Mouse (Mus musculus): ENCODE data around the gene Ltbp2. TPM values are rescaled to one million over a fixed set of nuclear protein-coding genes. Genes with fewer than 3 reads are reported as not detected.

The Ltbp2 gene
- total RNA-seq, 2 experiments from 2014 or later: 0.78 to 1.6 TPM

- H3K4me3 ChIP-seq: no peak overlapping the region
- intact Hi-C loops (cut with DNase I): no loop called here
- TF ChIP-seq CTCF (IDR thresholded peaks at IDR 0.05): no peak
- DNase-seq: no peak
- no peak overlapping the region for H3K27ac ChIP-seq
Observed at GRCm38 (mm10) chr12:84865431-84865830, 10.9 kb downstream of the Ltbp2 start.

GRCm38 (mm10) chr12:84864801-84865200 lies 11.5 kb downstream of the Ltbp2 start:
- intact Hi-C loops (cut with DNase I): no loop called here
- no peak for DNase-seq
- TF ChIP-seq CTCF (IDR thresholded peaks at IDR 0.05): no peak
- Histone ChIP-seq H3K4me3 (no peak overlapping the region), H3K27ac (no peak overlapping the region)

- no peak for TF ChIP-seq CTCF (IDR thresholded peaks at IDR 0.05)
- no peak overlapping the region for H3K27ac ChIP-seq
- intact Hi-C loops (cut with DNase I): no loop called here
- no peak overlapping the region for H3K4me3 ChIP-seq
- no peak for DNase-seq
Observed at GRCm38 (mm10) chr12:84863196-84863595, 13.1 kb downstream of the Ltbp2 start.

GRCm38 (mm10) chr12:84862136-84862910 lies 14.0 kb downstream of the Ltbp2 start:
- no peak for TF ChIP-seq CTCF (IDR thresholded peaks at IDR 0.05)
- peak; percentile 82 for DNase-seq
- Histone ChIP-seq H3K27ac (no peak overlapping the region), H3K4me3 (no peak overlapping the region)
- intact Hi-C loops (cut with DNase I): no loop called here

- DNase-seq: no peak
- H3K27ac ChIP-seq: no peak overlapping the region
- intact Hi-C loops (cut with DNase I): no loop called here
- no peak overlapping the region for H3K4me3 ChIP-seq
- TF ChIP-seq CTCF (IDR thresholded peaks at IDR 0.05): no peak
Observed at GRCm38 (mm10) chr12:84858149-84859113, 17.9 kb downstream of the Ltbp2 start.

- TF ChIP-seq CTCF (IDR thresholded peaks at IDR 0.05): no peak
- no peak overlapping the region for H3K27ac ChIP-seq
- intact Hi-C loops (cut with DNase I): no loop called here
- H3K4me3 ChIP-seq: no peak overlapping the region
- DNase-seq: no peak
Observed at GRCm38 (mm10) chr12:84857706-84858105, 18.6 kb downstream of the Ltbp2 start.

GRCm38 (mm10) chr12:84856532-84856931 lies 19.8 kb downstream of the Ltbp2 start:
- intact Hi-C loops (cut with DNase I): no loop called here
- no peak overlapping the region for H3K27ac ChIP-seq
- no peak overlapping the region for H3K4me3 ChIP-seq
- no peak for TF ChIP-seq CTCF (IDR thresholded peaks at IDR 0.05)
- peak; percentile 58 for DNase-seq

- Histone ChIP-seq H3K27ac (no peak overlapping the region), H3K4me3 (no peak overlapping the region)
- DNase-seq: no peak
- intact Hi-C loops (cut with DNase I): no loop called here
- no peak for TF ChIP-seq CTCF (IDR thresholded peaks at IDR 0.05)
Observed at GRCm38 (mm10) chr12:84855084-84855625, 21.2 kb downstream of the Ltbp2 start.

- intact Hi-C loops (cut with DNase I): no loop called here
- H3K27ac ChIP-seq: no peak overlapping the region
- DNase-seq: no peak
- no peak overlapping the region for H3K4me3 ChIP-seq
- TF ChIP-seq CTCF (IDR thresholded peaks at IDR 0.05): no peak
Observed at GRCm38 (mm10) chr12:84854392-84855033, 21.8 kb downstream of the Ltbp2 start.

GRCm38 (mm10) chr12:84851403-84852040 lies 24.8 kb downstream of the Ltbp2 start:
- peak overlapping the region; percentile 31; the same call in 1 of the 2 replicates for H3K27ac ChIP-seq
- DNase-seq: peak; percentile 66
- intact Hi-C loops (cut with DNase I): no loop called here
- H3K4me3 ChIP-seq: no peak overlapping the region
- TF ChIP-seq CTCF (IDR thresholded peaks at IDR 0.05): no peak

GRCm38 (mm10) chr12:84847882-84848281 lies 28.4 kb downstream of the Ltbp2 start:
- Histone ChIP-seq H3K27ac (peak overlapping the region; percentile 66), H3K4me3 (no peak overlapping the region)
- TF ChIP-seq CTCF (IDR thresholded peaks at IDR 0.05): no peak
- no peak for DNase-seq
- intact Hi-C loops (cut with DNase I): no loop called here

- intact Hi-C loops (cut with DNase I): no loop called here
- DNase-seq: peak; percentile 69
- no peak for TF ChIP-seq CTCF (IDR thresholded peaks at IDR 0.05)
- Histone ChIP-seq H3K27ac (peak overlapping the region; percentile 66), H3K4me3 (no peak overlapping the region)
Observed at GRCm38 (mm10) chr12:84847480-84847879, 28.9 kb downstream of the Ltbp2 start.

All from gastrocnemius, adult 2 months (tissue).